Mouse (Mus musculus): Measurements from ENCODE around the gene Impdh1. TPM values are rescaled to one million over a fixed set of nuclear protein-coding genes. Genes with fewer than 3 reads are reported as not detected.
A peak's percentile ranks its signal among the peaks of the same experiment; 100 is the strongest.

Impdh1 gene
- total and polyA plus RNA-seq, 2 experiments from 2014 or later = 18.9 to 25.7 TPM

DNA sequence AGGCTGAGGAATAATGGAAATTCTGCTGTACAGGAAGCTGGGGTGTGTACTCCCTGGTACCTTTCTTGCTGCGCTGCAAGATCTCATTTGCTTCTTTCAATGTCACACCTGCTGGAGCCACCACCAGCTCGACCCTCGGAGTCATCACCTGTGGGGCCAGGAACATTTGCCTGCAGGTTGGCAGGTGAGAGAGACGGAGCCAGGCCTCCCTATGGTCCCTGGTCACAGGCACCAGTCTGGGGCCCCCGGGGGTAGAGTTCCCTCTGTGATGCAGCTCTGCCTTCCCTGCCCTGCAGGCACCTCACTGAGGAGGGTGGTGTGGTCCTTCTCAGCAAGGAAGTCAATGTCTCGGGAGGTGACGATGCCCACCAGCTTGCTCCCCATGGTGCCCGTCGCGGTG lies 10.2 kb downstream of the Impdh1 start:
- ATAC-seq (ENCODE audit: insufficient read depth, low read depth) (no peak), DNase-seq (ENCODE audit: low spot score) (no peak)
- Histone ChIP-seq H3K9ac (replicated peaks; ENCODE audit: low read depth, low read length) (no peak overlapping the region), H3K4me2 (ENCODE audit: low read depth, low read length) (no peak overlapping the region), H3K4me3 (ENCODE audit: low read depth, low read length) (no peak overlapping the region), H3K27me3 (ENCODE audit: control insufficient read depth, insufficient read depth, low read length) (no peaks in the 10 kb centered on the region), H3K27ac (ENCODE audit: low read depth) (no peak overlapping the region), H3K4me1 (ENCODE audit: control insufficient read depth, insufficient read depth) (0 out of 2 replicates have a peak, but pooled peaks cover 4% of the 10 kb centered on the region), H3K36me3 (replicated peaks; ENCODE audit: control insufficient read depth, insufficient read depth, low read length) (peaks cover 37% of the 10 kb centered on the region; the same call in 1 of the 2 replicates), H3K9me3 (replicated peaks; ENCODE audit: control insufficient read depth, low read length) (no peaks in the 10 kb centered on the region)
- WGBS = 92% methylated on average over 10 of the region's 10 CpGs
- TF ChIP-seq CTCF (IDR thresholded peaks at IDR 0.05; ENCODE audit: low read depth) (no peak), EP300 (IDR thresholded peaks at IDR 0.05; ENCODE audit: low read depth) (no peak)

DNA sequence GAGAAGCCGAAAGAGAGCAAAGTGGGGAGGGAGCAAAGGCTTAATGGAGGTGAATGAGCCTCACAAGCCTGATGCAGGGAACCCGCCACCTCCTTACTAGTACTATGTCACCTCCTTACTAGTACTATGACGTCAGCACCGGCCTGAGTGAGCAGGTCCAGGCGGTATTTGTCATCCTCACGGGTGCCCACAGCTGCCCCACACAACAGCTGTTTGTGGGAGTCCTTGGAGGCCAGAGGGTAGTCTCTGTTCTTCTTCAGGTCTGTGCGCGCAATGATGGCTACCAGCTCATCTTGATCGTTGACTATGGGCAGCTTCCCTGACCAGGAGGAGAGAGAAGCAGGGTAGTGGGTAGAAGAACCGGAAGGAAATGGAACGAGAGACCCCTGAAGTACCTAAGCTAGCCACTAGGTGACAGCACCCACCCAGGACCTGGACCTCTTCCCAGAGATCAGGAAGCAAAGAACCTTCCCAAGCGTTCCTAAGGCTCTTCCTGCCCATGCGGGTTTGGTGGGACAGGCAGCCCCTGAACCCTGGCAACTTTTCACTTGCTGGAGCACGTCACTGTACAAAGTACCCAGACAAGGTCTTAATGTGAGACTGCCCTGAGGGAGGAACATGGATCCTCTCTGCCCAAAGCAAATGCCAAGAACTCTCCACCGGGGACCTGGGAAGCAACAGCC lies 11.1 kb downstream of the Impdh1 start:
- H3K36me3 ChIP-seq (replicated peaks; ENCODE audit: control insufficient read depth, insufficient read depth, low read length) = peaks cover 37% of the 10 kb centered on the region; the same call in 1 of the 2 replicates
- H3K27me3 ChIP-seq (ENCODE audit: control insufficient read depth, insufficient read depth, low read length) = no peaks in the 10 kb centered on the region
- no peaks in the 10 kb centered on the region for H3K4me1 ChIP-seq (ENCODE audit: control insufficient read depth, insufficient read depth)
- H3K4me2 ChIP-seq (ENCODE audit: low read depth, low read length) = peak overlapping the region; percentile 35
- DNase-seq (ENCODE audit: low spot score) (peak; percentile 77), ATAC-seq (ENCODE audit: insufficient read depth, low read depth) (peak; percentile 44)
- H3K27ac ChIP-seq (ENCODE audit: low read depth) = no peak overlapping the region
- 48% methylated on average over 15 of the region's 15 CpGs for WGBS
- no peak for TF ChIP-seq EP300 (IDR thresholded peaks at IDR 0.05; ENCODE audit: low read depth)
- TF ChIP-seq CTCF (IDR thresholded peaks at IDR 0.05; ENCODE audit: low read depth) = peak; percentile 93
- no peak overlapping the region for H3K4me3 ChIP-seq (ENCODE audit: low read depth, low read length)
- H3K9me3 ChIP-seq (replicated peaks; ENCODE audit: control insufficient read depth, low read length) = no peaks in the 10 kb centered on the region
- no peak overlapping the region for H3K9ac ChIP-seq (replicated peaks; ENCODE audit: low read depth, low read length)

GRCm38 (mm10) chr6:29203861-29204585 lies 12.1 kb downstream of the Impdh1 start:
- no peak for ATAC-seq (ENCODE audit: insufficient read depth, low read depth)
- no peak for DNase-seq (ENCODE audit: low spot score)
- H3K27me3 ChIP-seq (ENCODE audit: control insufficient read depth, insufficient read depth, low read length) = no peaks in the 10 kb centered on the region
- H3K4me3 ChIP-seq (ENCODE audit: low read depth, low read length) = no peak overlapping the region
- no peaks in the 10 kb centered on the region for H3K9me3 ChIP-seq (replicated peaks; ENCODE audit: control insufficient read depth, low read length)
- H3K36me3 ChIP-seq (replicated peaks; ENCODE audit: control insufficient read depth, insufficient read depth, low read length) = peaks cover 37% of the 10 kb centered on the region; the same call in 1 of the 2 replicates
- no peak overlapping the region for H3K4me2 ChIP-seq (ENCODE audit: low read depth, low read length)
- H3K4me1 ChIP-seq (ENCODE audit: control insufficient read depth, insufficient read depth) = no peaks in the 10 kb centered on the region
- 83% methylated on average over 6 of the region's 6 CpGs for WGBS
- no peak for TF ChIP-seq CTCF (IDR thresholded peaks at IDR 0.05; ENCODE audit: low read depth)
- TF ChIP-seq EP300 (IDR thresholded peaks at IDR 0.05; ENCODE audit: low read depth) = no peak
- H3K27ac ChIP-seq (ENCODE audit: low read depth) = no peak overlapping the region
- H3K9ac ChIP-seq (replicated peaks; ENCODE audit: low read depth, low read length) = no peak overlapping the region

- Histone ChIP-seq H3K4me2 (ENCODE audit: low read depth, low read length) (no peak overlapping the region), H3K4me1 (ENCODE audit: control insufficient read depth, insufficient read depth) (no peaks in the 10 kb centered on the region), H3K27me3 (ENCODE audit: control insufficient read depth, insufficient read depth, low read length) (no peaks in the 10 kb centered on the region), H3K4me3 (ENCODE audit: low read depth, low read length) (no peak overlapping the region), H3K27ac (ENCODE audit: low read depth) (no peak overlapping the region), H3K9ac (replicated peaks; ENCODE audit: low read depth, low read length) (no peak overlapping the region), H3K9me3 (replicated peaks; ENCODE audit: control insufficient read depth, low read length) (no peaks in the 10 kb centered on the region), H3K36me3 (replicated peaks; ENCODE audit: control insufficient read depth, insufficient read depth, low read length) (peaks cover 37% of the 10 kb centered on the region; the same call in 1 of the 2 replicates)
- DNase-seq (ENCODE audit: low spot score) (no peak), ATAC-seq (ENCODE audit: insufficient read depth, low read depth) (no peak)
- TF ChIP-seq CTCF (IDR thresholded peaks at IDR 0.05; ENCODE audit: low read depth) = no peak
- no peak for TF ChIP-seq EP300 (IDR thresholded peaks at IDR 0.05; ENCODE audit: low read depth)
- 89% methylated on average over 13 of the region's 13 CpGs for WGBS
These were observed 13.1 kb downstream of the Impdh1 start for GRCm38 (mm10) chr6:29203096-29203495.

- Histone ChIP-seq H3K9ac (replicated peaks; ENCODE audit: low read depth, low read length) (no peak overlapping the region), H3K4me1 (ENCODE audit: control insufficient read depth, insufficient read depth) (no peaks in the 10 kb centered on the region), H3K36me3 (replicated peaks; ENCODE audit: control insufficient read depth, insufficient read depth, low read length) (peaks cover 37% of the 10 kb centered on the region; the same call in 1 of the 2 replicates), H3K4me3 (ENCODE audit: low read depth, low read length) (no peak overlapping the region), H3K9me3 (replicated peaks; ENCODE audit: control insufficient read depth, low read length) (no peaks in the 10 kb centered on the region), H3K4me2 (ENCODE audit: low read depth, low read length) (no peak overlapping the region), H3K27ac (ENCODE audit: low read depth) (no peak overlapping the region), H3K27me3 (ENCODE audit: control insufficient read depth, insufficient read depth, low read length) (no peaks in the 10 kb centered on the region)
- WGBS = 82% methylated on average over 8 of the region's 8 CpGs
- ATAC-seq (ENCODE audit: insufficient read depth, low read depth) (no peak), DNase-seq (ENCODE audit: low spot score) (no peak)
- TF ChIP-seq CTCF (IDR thresholded peaks at IDR 0.05; ENCODE audit: low read depth) (no peak), EP300 (IDR thresholded peaks at IDR 0.05; ENCODE audit: low read depth) (no peak)
These were observed 14.2 kb downstream of the Impdh1 start for GRCm38 (mm10) chr6:29201988-29202387.
